Mouse (Mus musculus): ENCODE measurements around the gene Alyref.

Gene Alyref

GRCm38 (mm10) chr11:120626785-120627467 is 28.8 kb upstream of the Alyref start:
- DNase-seq (ENCODE audit: low spot score in 2 of 2) = no peak

GRCm38 (mm10) chr11:120625152-120625775 is 27.1 kb upstream of the Alyref start, which contains the start of gene Sirt7:
Sirt7 (minus strand) TSS chr11:120625240.
- no peak for DNase-seq (ENCODE audit: low spot score in 2 of 2)

GRCm38 (mm10) chr11:120624680-120625111 is 26.5 kb upstream of the Alyref start:
- peak; percentile 81 to 82 for DNase-seq (ENCODE audit: low spot score in 2 of 2)

- no peak for DNase-seq (ENCODE audit: low spot score in 2 of 2)
Measured at GRCm38 (mm10) chr11:120623961-120624679, 26.0 kb upstream of the Alyref start.

GRCm38 (mm10) chr11:120622805-120623204 is 24.6 kb upstream of the Alyref start:
- DNase-seq (ENCODE audit: low spot score in 2 of 2) = no peak

- DNase-seq (ENCODE audit: low spot score in 2 of 2) = no peak
Measured at GRCm38 (mm10) chr11:120620195-120620594, 22.0 kb upstream of the Alyref start.

- DNase-seq (ENCODE audit: low spot score in 2 of 2) = no peak
Measured at GRCm38 (mm10) chr11:120618619-120619535, 20.7 kb upstream of the Alyref start.

GRCm38 (mm10) chr11:120617519-120618112 is 19.5 kb upstream of the Alyref start, which contains the start of gene Pcyt2:
Pcyt2 (minus strand) TSS chr11:120617936.
- DNase-seq (ENCODE audit: low spot score in 2 of 2) = peak; percentile 87 to 88

- DNase-seq (ENCODE audit: low spot score in 2 of 2) = no peak
Measured at GRCm38 (mm10) chr11:120616617-120617294, 18.6 kb upstream of the Alyref start.

GRCm38 (mm10) chr11:120615606-120616203 is 17.5 kb upstream of the Alyref start:
- no peak for DNase-seq (ENCODE audit: low spot score in 2 of 2)

- no peak for DNase-seq (ENCODE audit: low spot score in 2 of 2)
Measured at GRCm38 (mm10) chr11:120615167-120615566, 17.0 kb upstream of the Alyref start.

- no peak for DNase-seq (ENCODE audit: low spot score in 2 of 2)
Measured at GRCm38 (mm10) chr11:120613976-120614375, 15.8 kb upstream of the Alyref start.

- DNase-seq (ENCODE audit: low spot score in 2 of 2) = no peak
Measured at GRCm38 (mm10) chr11:120613481-120613972, 15.4 kb upstream of the Alyref start.

- no peak for DNase-seq (ENCODE audit: low spot score in 2 of 2)
Measured at GRCm38 (mm10) chr11:120612763-120613162, 14.6 kb upstream of the Alyref start.

- DNase-seq (ENCODE audit: low spot score in 2 of 2) = no peak
Measured at GRCm38 (mm10) chr11:120610477-120611046, 12.4 kb upstream of the Alyref start.

GRCm38 (mm10) chr11:120609250-120609649 is 11.1 kb upstream of the Alyref start:
- DNase-seq (ENCODE audit: low spot score in 2 of 2) = no peak

GRCm38 (mm10) chr11:120608241-120609034 is 10.3 kb upstream of the Alyref start, which contains the start of gene Npb:
Npb (plus strand) TSS chr11:120608477.
- DNase-seq (ENCODE audit: low spot score in 2 of 2) = no peak

- DNase-seq (ENCODE audit: low spot score in 2 of 2) = no peak
Measured at GRCm38 (mm10) chr11:120606764-120607163, 8.6 kb upstream of the Alyref start.

- DNase-seq (ENCODE audit: low spot score in 2 of 2) = no peak
Measured at GRCm38 (mm10) chr11:120605667-120606066, 7.5 kb upstream of the Alyref start.
